In the genomic region with DNA sequence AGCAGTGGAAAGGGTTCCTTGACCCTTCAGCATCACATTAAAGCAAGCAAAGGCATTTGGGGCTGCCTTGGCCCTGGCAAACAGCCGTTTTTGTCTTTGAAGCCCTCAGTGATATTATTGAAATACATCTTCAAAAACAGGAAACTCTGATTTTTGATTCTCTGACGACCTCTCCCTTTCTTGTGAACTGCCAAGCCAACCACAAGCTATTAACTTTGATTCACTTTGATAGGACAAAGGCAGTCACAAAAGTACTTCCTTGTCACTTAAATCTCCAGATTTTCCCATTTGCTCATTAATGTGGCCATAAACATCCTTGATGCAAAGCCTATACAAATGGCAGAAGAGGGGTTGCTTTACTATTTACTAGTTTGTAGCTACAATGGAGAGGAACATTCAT, we compare ENCODE assay signal across 13 mouse cellular contexts.
"Had no signal": no experiment of that assay in that cellular context is flagged by ENCODE, and none has a peak within 500 bp of the region (broad histone marks: within the 10 kb centered on the region; RNA-seq: fewer than 3 reads in every experiment).

No protein-coding gene starts in this region.

- H3K4me3 ChIP-seq: limb, embryonic 15.5 days; liver, embryonic 13.5 days; midbrain, embryonic 12.5 days had no signal

- H3K9me3 ChIP-seq: limb, embryonic 15.5 days; liver, embryonic 13.5 days; midbrain, embryonic 12.5 days had no signal

- H3K27ac ChIP-seq: limb, embryonic 15.5 days; liver, embryonic 13.5 days; midbrain, embryonic 12.5 days; stomach, postnatal 0 days had no signal

- DNase-seq: kidney, adult 8-10 months; layer of hippocampus, adult 9-11 months; layer of hippocampus, postnatal 36 days; liver, embryonic 13.5 days; liver, postnatal 0 days; right cerebral cortex, postnatal 14 days; thymus, adult 18-20 months; thymus, postnatal 14 days had no signal

- ATAC-seq: intestine, postnatal 0 days; liver, postnatal 0 days; midbrain, embryonic 16.5 days had no signal

- H3K9ac ChIP-seq: limb, embryonic 15.5 days; liver, embryonic 13.5 days; liver, postnatal 0 days; midbrain, embryonic 12.5 days had no signal

- H3K4me2 ChIP-seq: limb, embryonic 15.5 days; liver, embryonic 13.5 days; midbrain, embryonic 12.5 days had no signal

- H3K36me3 ChIP-seq: limb, embryonic 15.5 days; liver, embryonic 13.5 days; midbrain, embryonic 12.5 days had no signal

- H3K4me1 ChIP-seq: limb, embryonic 15.5 days; liver, embryonic 13.5 days; midbrain, embryonic 12.5 days had no signal

- H3K27me3 ChIP-seq: liver, embryonic 13.5 days had no signal
